Mouse (Mus musculus) olfactory bulb, adult 2 months (tissue): ENCODE measurements around the gene Eif3k. TPM values are rescaled to one million over a fixed set of nuclear protein-coding genes. Genes with fewer than 3 reads are reported as not detected.

ENCODE experiments used
- H3K27ac ChIP-seq: fragments of 200-500 bp; 2 replicates; pipeline ENCODE4 v1.5.1; 2012; ENCODE audit warnings: low read depth, low read length; ENCODE audit not compliant: insufficient read depth
- H3K4me1 ChIP-seq: fragments of 200-500 bp; 2 replicates; pipeline ENCODE4 v1.6.1; 2012; ENCODE audit warnings: low read length; ENCODE audit not compliant: control insufficient read depth, insufficient read depth
- H3K4me3 ChIP-seq: fragments of 200-500 bp; 2 replicates; pipeline ENCODE4 v1.5.1; 2012; ENCODE audit warnings: mild to moderate bottlenecking, low read depth, low read length, moderate library complexity; ENCODE audit not compliant: insufficient read depth
- CTCF ChIP-seq: fragments of 200-500 bp; IDR thresholded peaks from 2 replicates; pipeline ENCODE4 v1.5.1; 2012; ENCODE audit warnings: low read depth, mild to moderate bottlenecking, low read length, moderate library complexity; ENCODE audit not compliant: insufficient read depth
- POLR2A ChIP-seq: fragments of 200-500 bp; IDR thresholded peaks from 2 replicates; pipeline ENCODE4 v1.6.1; 2012; ENCODE audit warnings: mild to moderate bottlenecking, low read depth, low read length, moderate library complexity; ENCODE audit not compliant: insufficient read depth
- WGBS: fragments of 180-500 bp; shearing (Covaris S2); methylation state at CpG from one replicate; pipeline ENCODE4 v1.1.7; 2018; 5-methylcytosine and 5-hydroxymethylcytosine counted together
- polyA plus RNA-seq: library from polyadenylated mRNA; stranded (reverse); fragments of >200 nt; gene quantifications from 2 replicates; pipeline ENCODE4 v1.2.4, GENCODE M21; 2012; ENCODE audit warnings: low replicate concordance; ENCODE audit not compliant: missing spikeins, insufficient read depth, insufficient read length

The Eif3k gene
- polyA plus RNA-seq, 1 experiment = not detected

DNA sequence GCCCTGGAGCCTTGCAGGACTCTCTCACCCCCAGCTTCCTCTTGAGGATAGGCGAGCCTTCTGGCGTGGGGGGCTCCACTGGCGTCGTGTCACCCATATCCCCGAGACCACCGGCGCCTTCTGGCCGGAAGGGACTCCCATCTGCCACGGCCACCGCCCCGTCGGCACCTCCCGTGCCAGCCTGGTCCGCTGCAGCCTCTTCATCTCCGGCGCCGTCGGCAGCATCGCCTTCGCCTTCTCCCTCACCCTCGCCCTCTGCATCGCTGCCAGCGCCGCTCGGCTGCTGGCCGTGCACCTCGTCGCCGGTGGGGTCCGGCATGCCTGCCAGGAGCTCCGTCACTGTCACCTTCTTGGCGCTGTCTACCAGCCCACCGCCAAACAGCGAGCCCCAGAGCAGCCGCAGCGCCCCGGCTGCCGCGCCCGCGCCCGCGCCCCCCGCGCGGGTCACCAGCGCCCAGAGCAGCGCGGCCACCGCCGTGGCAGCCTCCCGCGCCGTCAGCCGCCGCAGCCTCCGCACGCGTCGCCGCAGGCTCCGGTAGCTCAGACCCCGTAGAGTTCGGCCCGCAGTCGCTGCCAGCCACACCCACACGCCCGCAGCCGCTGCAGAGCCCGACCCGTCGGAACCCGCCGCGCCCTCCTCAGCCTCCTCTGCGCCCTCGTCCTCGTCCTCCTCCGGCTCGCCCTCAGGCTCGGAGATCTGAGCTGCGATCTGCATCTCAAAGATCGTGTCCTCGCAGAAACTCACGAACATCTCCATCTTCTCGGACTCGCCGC is 38.0 kb upstream of the Eif3k start:
- Histone ChIP-seq H3K27ac (no peak overlapping the region), H3K4me3 (peak overlapping the region; percentile 30), H3K4me1 (peaks cover 8% of the 10 kb centered on the region)
- no peak for TF ChIP-seq POLR2A
- TF ChIP-seq CTCF = no peak
- WGBS = 5% methylated on average over 88 of the region's 88 CpGs

DNA sequence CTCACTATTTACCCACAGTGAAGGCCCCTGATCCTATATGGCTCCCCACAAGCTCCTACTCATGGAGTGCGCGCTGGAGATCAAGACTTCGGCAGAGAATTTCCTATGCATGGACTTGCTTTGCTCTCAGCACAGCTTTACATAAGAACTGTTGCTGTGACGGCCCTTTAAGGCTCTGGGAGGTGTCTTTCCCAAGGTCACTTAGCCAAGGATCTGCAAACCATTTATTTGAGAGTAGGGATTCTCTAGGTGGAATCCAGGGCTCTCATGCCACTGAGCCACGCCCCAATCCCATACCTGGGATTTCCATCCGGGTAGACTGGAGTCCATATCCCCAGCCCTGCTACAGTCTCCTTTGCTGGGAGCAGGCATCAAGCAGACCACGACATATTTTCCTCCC is 35.6 kb upstream of the Eif3k start:
- WGBS = 90% methylated on average over 7 of the region's 7 CpGs
- TF ChIP-seq POLR2A (no peak), CTCF (no peak)
- Histone ChIP-seq H3K27ac (no peak overlapping the region), H3K4me3 (no peak overlapping the region), H3K4me1 (peaks cover 8% of the 10 kb centered on the region)

- no peak overlapping the region for H3K27ac ChIP-seq
- H3K4me1 ChIP-seq = peaks cover 8% of the 10 kb centered on the region
- TF ChIP-seq CTCF (no peak), POLR2A (no peak)
- WGBS = 91% methylated on average over 7 of the region's 7 CpGs
- no peak overlapping the region for H3K4me3 ChIP-seq
Observed at GRCm38 (mm10) chr7:29016440-29016839, 34.8 kb upstream of the Eif3k start.

GRCm38 (mm10) chr7:29014984-29015383 is 33.3 kb upstream of the Eif3k start:
- 97% methylated on average over 1 of the region's 1 CpGs for WGBS
- TF ChIP-seq POLR2A (no peak), CTCF (no peak)

DNA sequence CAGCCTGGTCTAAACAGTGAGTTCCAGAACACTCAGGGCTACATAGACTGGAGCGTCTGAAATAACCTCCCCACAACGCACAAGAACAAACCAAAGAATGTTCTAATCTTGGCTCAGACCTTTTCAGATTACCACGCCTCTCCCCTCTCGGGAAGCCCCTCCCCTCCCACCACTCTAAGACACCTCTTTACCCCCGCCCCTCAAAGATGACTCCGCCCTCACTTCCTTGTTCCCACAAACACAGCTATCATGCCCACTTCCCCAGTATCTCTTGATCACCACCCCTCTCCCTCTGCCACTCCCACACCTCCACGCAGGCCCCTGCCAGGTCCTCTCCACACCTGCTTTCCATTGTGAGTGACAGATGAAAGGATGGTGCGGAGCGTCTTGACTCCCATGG is 27.1 kb upstream of the Eif3k start:
- Histone ChIP-seq H3K4me1 (no peaks in the 10 kb centered on the region), H3K27ac (no peak overlapping the region), H3K4me3 (no peak overlapping the region)
- TF ChIP-seq POLR2A = no peak
- WGBS = 70% methylated on average over 9 of the region's 9 CpGs

More at GRCm38 (mm10) chr7:29014984-29015383, 33.3 kb upstream of the Eif3k start:
- Histone ChIP-seq H3K4me1 (peaks cover 8% of the 10 kb centered on the region), H3K27ac (no peak overlapping the region), H3K4me3 (no peak overlapping the region)

GRCm38 (mm10) chr7:29008171-29008570 is 26.5 kb upstream of the Eif3k start:
- TF ChIP-seq CTCF = no peak
- no peak for TF ChIP-seq POLR2A
- WGBS = 97% methylated on average over 10 of the region's 10 CpGs
- Histone ChIP-seq H3K4me1 (no peaks in the 10 kb centered on the region), H3K4me3 (no peak overlapping the region), H3K27ac (no peak overlapping the region)

DNA sequence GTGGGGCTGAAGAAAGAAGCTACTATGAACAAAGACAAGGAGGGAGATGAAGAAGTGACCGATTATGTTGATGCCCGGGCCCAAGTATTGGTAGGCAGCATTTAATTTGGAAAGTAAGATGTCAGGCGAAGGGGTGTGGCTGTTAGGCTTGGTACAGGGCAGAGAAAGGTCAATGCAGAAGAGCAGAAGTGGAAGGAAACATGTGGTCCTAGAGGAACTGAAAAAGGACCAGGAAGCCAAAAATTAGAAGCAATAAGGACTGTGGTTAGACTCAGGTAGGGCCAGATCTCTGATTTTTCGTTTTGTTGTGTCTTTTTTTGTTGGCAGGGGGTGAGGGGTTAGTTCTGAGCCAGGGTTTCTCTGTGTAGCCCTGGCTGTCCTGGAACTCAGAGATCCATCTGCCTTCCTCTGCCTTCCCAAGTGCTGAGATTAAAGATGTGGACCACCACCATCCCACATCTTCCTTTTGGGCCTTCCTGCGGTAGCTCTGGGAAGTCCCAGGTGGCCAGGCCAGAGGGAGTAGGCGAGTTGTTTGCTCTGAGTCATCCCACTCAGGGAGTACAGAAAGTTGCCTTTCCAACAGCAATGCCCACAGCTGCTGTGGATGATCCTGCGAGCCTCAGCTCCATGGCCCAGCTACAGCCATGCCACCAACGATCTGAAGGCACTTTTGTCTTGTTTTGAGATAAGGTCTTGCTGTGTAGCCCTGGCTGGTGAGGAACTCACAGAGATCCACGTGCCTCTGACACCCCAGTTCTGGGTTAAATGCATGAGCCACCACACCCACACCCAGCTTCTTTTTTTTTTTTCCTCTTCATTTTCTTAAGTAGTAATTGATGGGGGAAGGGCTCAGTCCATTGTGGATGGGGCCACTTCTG is 25.8 kb upstream of the Eif3k start:
- 72% methylated on average over 9 of the region's 9 CpGs for WGBS

DNA sequence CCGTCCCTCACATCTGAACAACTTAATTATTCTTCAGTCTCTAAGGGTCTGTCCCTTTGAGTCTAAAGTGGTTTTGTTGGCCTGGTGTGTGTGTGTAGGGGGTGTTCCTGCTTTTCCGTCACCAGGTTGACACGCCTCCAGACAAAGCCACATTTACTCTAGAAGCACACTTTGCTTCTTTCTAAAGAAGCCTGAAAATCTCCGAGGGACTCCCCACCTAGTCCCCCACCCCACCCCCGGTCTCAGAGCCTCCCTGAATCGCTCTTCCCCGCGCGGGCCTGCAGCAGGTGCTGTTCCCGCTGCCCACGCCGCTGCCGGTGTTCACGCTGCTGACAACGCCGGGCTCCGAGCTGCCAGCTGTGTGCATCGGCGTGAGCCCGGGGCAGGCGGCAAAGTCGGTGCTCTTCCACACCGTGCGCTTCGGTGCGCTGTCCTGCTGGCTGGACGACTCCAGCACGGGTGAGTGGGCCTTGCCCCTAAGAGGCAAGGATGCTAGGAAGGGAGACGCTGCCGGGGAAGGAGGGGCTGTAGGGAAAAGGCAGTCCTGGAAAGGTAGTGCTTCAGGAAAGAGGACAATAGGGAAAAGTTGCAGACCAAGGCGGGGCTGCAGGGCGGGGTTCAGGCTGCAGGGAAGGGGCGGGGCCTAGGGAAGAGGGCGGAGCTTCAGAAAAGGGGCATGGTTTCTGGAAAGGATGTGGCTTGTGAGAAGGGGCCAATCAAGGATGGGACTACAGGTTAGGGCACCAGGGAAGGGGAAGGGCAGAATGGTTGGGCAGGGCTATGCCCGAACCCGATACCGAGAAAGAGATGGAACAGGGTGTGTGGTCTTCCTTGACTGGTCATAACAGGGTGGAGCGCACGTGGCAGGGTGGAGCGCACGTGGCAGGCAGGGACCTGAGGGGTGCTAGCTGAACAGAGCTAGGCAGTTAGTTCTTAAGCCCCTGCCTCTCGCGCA is 19.3 kb upstream of the Eif3k start:
- no peak overlapping the region for H3K27ac ChIP-seq
- no peak for TF ChIP-seq CTCF
- no peak for TF ChIP-seq POLR2A
- H3K4me1 ChIP-seq = peaks cover 10% of the 10 kb centered on the region
- 7% methylated on average over 43 of the region's 43 CpGs for WGBS
- peak overlapping the region; percentile 26; the same call in 1 of the 2 replicates for H3K4me3 ChIP-seq

More for the DNA sequence above, 25.8 kb upstream of the Eif3k start:
- TF ChIP-seq POLR2A (no peak), CTCF (no peak)
- Histone ChIP-seq H3K4me1 (no peaks in the 10 kb centered on the region), H3K27ac (no peak overlapping the region), H3K4me3 (no peak overlapping the region)

- no peak for TF ChIP-seq CTCF
- TF ChIP-seq POLR2A = no peak
- H3K27ac ChIP-seq = no peak overlapping the region
- 82% methylated on average over 3 of the region's 3 CpGs for WGBS
- H3K4me1 ChIP-seq = no peaks in the 10 kb centered on the region
- no peak overlapping the region for H3K4me3 ChIP-seq
Observed at GRCm38 (mm10) chr7:28993402-28993801, 11.7 kb upstream of the Eif3k start.
